Comparison of ENCODE assay signal across 8 mouse cellular contexts in the genomic region with DNA sequence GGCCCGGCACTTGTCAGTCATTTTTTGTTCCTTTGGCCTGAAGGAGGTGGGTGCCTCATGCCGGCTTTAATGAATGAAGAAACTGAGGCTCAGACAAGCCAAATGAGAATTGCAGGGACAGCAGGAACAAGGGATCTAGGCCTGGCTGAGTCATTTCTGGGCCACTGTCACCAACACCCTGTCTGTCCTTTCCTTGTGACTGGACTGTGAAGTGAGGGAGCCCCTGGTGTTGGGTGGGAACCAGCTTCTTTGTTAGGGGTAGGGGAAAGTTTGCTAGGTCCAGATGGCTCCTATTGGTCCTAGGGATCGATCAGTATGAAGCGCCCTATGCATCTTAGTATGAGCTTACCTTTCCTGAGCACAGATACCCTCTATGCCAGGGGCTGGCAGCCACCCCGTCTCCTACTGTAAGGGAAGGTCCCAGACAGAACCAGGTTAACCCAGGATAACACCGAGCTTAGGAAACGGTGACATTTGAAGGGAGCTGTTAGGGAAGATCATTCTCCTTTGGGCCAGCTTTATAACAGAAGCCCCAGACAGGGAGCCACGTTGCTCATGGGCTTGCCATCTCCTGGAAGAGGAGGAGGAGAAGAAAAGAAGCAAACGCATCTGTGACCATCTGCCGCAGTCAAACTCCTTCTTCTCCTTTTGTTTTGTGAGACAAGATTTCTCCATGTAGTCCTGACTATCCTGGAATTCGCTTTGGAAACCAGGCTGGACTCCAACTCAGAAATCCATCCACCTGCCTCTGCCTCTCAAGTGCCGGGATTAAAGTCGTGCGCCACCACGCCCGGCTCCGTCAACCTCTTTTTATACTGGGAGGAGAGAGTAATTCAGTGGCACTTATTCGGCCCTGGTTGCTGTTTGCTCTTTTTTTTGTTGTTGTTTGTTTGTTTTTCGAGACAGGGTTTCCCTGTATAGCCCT. TPM values are rescaled to one million over a fixed set of nuclear protein-coding genes. Genes with fewer than 3 reads are reported as not detected.
DNase-seq lines count a peak whose midpoint lies in the region; ATAC-seq and TF ChIP-seq lines count a peak whose summit lies in the region.

No protein-coding gene starts in this region.

- ATAC-seq in kidney, embryonic 14.5 days (ENCODE audit: low FRiP score, low TSS enrichment) = no peak
- no peak for ATAC-seq in embryonic facial prominence, embryonic 13.5 days (ENCODE audit: insufficient number of reproducible peaks, insufficient read depth, low FRiP score, low TSS enrichment, low read depth)
- no peak for ATAC-seq in hindbrain, postnatal 0 days
- no peak for ATAC-seq in midbrain, embryonic 15.5 days (replicated peaks)
- ATAC-seq in megakaryocyte progenitor cell, adult 5-6 weeks (replicated peaks; ENCODE audit: poor library complexity) = no peak

- H3K27ac ChIP-seq in kidney, embryonic 14.5 days (ENCODE audit: low read depth, low read length) = 0 out of 2 replicates have a peak overlapping the region, but pooled peaks have one; percentile 13
- H3K27ac ChIP-seq in embryonic facial prominence, embryonic 13.5 days = no peak overlapping the region
- H3K27ac ChIP-seq in hindbrain, postnatal 0 days = no peak overlapping the region
- H3K27ac ChIP-seq in midbrain, embryonic 15.5 days = peak overlapping the region; percentile 3

- 79% methylated on average over 19 of the region's 19 CpGs for WGBS in kidney, embryonic 14.5 days
- 81% methylated on average over 19 of the region's 19 CpGs for WGBS in embryonic facial prominence, embryonic 13.5 days
- 84% methylated on average over 19 of the region's 19 CpGs for WGBS in hindbrain, postnatal 0 days
- WGBS in midbrain, embryonic 15.5 days = 81% methylated on average over 19 of the region's 19 CpGs

- peak overlapping the region; percentile 29; the same call in 1 of the 2 replicates for H3K9ac ChIP-seq in kidney, embryonic 14.5 days (ENCODE audit: low read depth, low read length)
- H3K9ac ChIP-seq in embryonic facial prominence, embryonic 13.5 days = no peak overlapping the region
- no peak overlapping the region for H3K9ac ChIP-seq in hindbrain, postnatal 0 days (replicated peaks; ENCODE audit: low read length)
- H3K9ac ChIP-seq in midbrain, embryonic 15.5 days = peak overlapping the region; percentile 63

- H3K9me3 ChIP-seq in kidney, embryonic 14.5 days (ENCODE audit: control insufficient read depth, low read length) = no peaks in the 10 kb centered on the region
- H3K9me3 ChIP-seq in embryonic facial prominence, embryonic 13.5 days = no peaks in the 10 kb centered on the region
- H3K9me3 ChIP-seq in hindbrain, postnatal 0 days (ENCODE audit: low read length) = no peaks in the 10 kb centered on the region
- H3K9me3 ChIP-seq in midbrain, embryonic 15.5 days = no peaks in the 10 kb centered on the region

- peak overlapping the region; percentile 95 for H3K4me2 ChIP-seq in kidney, embryonic 14.5 days (replicated peaks; ENCODE audit: low read depth, low read length)
- peak overlapping the region; percentile 99 for H3K4me2 ChIP-seq in embryonic facial prominence, embryonic 13.5 days
- peak overlapping the region; percentile 98 for H3K4me2 ChIP-seq in hindbrain, postnatal 0 days (ENCODE audit: low read depth, low read length)
- H3K4me2 ChIP-seq in midbrain, embryonic 15.5 days = peak overlapping the region; percentile 95

- peaks cover 17% of the 10 kb centered on the region for H3K4me1 ChIP-seq in kidney, embryonic 14.5 days (ENCODE audit: control insufficient read depth, insufficient read depth, low read length)
- H3K4me1 ChIP-seq in embryonic facial prominence, embryonic 13.5 days = peaks cover 42% of the 10 kb centered on the region
- H3K4me1 ChIP-seq in hindbrain, postnatal 0 days (ENCODE audit: insufficient read depth, low read length) = peaks cover 26% of the 10 kb centered on the region
- H3K4me1 ChIP-seq in midbrain, embryonic 15.5 days = peaks cover 54% of the 10 kb centered on the region

- no peak for TF ChIP-seq CTCF in hindbrain, postnatal 0 days (IDR thresholded peaks at IDR 0.05; ENCODE audit: low read depth)

- peak overlapping the region; percentile 70 for H3K4me3 ChIP-seq in kidney, embryonic 14.5 days (ENCODE audit: low read length)
- H3K4me3 ChIP-seq in embryonic facial prominence, embryonic 13.5 days = peak overlapping the region; percentile 64
- H3K4me3 ChIP-seq in hindbrain, postnatal 0 days (ENCODE audit: low read length) = peak overlapping the region; percentile 71; the same call in 1 of the 2 replicates
- peak overlapping the region; percentile 69; the same call in 1 of the 2 replicates for H3K4me3 ChIP-seq in midbrain, embryonic 15.5 days

- peaks cover 14% of the 10 kb centered on the region for H3K27me3 ChIP-seq in kidney, embryonic 14.5 days (ENCODE audit: control insufficient read depth, insufficient read depth, low read length)
- H3K27me3 ChIP-seq in embryonic facial prominence, embryonic 13.5 days = peaks cover 54% of the 10 kb centered on the region
- H3K27me3 ChIP-seq in hindbrain, postnatal 0 days (ENCODE audit: insufficient read depth, low read length) = no peaks in the 10 kb centered on the region
- peaks cover 3% of the 10 kb centered on the region for H3K27me3 ChIP-seq in midbrain, embryonic 15.5 days (replicated peaks)

- no peak for DNase-seq in kidney, postnatal 14 days
- no peak for DNase-seq in hindbrain, postnatal 0 days (ENCODE audit: low spot score)
- DNase-seq in embryo, embryonic 11 days = no peak
- DNase-seq in frontal cortex, postnatal 14 days (ENCODE audit: low spot score in 2 of 2) = no peak

- H3K36me3 ChIP-seq in kidney, embryonic 14.5 days (ENCODE audit: control insufficient read depth, insufficient read depth, low read length) = peaks cover 2% of the 10 kb centered on the region; the same call in 1 of the 2 replicates
- H3K36me3 ChIP-seq in embryonic facial prominence, embryonic 13.5 days = peaks cover 7% of the 10 kb centered on the region; the same call in 1 of the 2 replicates
- H3K36me3 ChIP-seq in hindbrain, postnatal 0 days (ENCODE audit: insufficient read depth, low read length) = no peaks in the 10 kb centered on the region
- H3K36me3 ChIP-seq in midbrain, embryonic 15.5 days (replicated peaks) = no peaks in the 10 kb centered on the region

RNA-seq across cellular contexts. Expression of a gene that starts 1.0 kb away (rescaled TPM):
- polyA plus RNA-seq in kidney, embryonic 14.5 days (2014; fragmentation: Nextera tagmentation; extraction: Ambion mirVana) = 2.6 and 4.8 TPM in 2 replicates
- polyA plus RNA-seq in embryonic facial prominence, embryonic 13.5 days (2015; fragmentation: Nextera tagmentation; extraction: Ambion mirVana) = 1.8 and 2.4 TPM in 2 replicates
- total RNA-seq in hindbrain, postnatal 0 days (2014; rRNA removed) = 9.0 and 11.5 TPM in 2 replicates
- polyA plus RNA-seq in hindbrain, postnatal 0 days (2015; fragmentation: Nextera tagmentation; extraction: Ambion mirVana) = 1.8 and 1.9 TPM in 2 replicates
- polyA plus RNA-seq in midbrain, embryonic 15.5 days (2015; fragmentation: Nextera tagmentation; extraction: Ambion mirVana) = 5.5 and 6.4 TPM in 2 replicates
- total RNA-seq in megakaryocyte progenitor cell, adult 5-6 weeks (2015) = 20.1 and 24.1 TPM in 2 replicates
- 10.3 and 19.3 TPM in 2 replicates for total RNA-seq in megakaryocyte progenitor cell, adult 5-6 weeks (2017)

RNA-seq across cellular contexts. Expression of a gene that starts 1.3 kb away (rescaled TPM):
- 160 and 193 TPM in 2 replicates for polyA plus RNA-seq in kidney, embryonic 14.5 days (2014; fragmentation: Nextera tagmentation; extraction: Ambion mirVana)
- 101 and 123 TPM in 2 replicates for polyA plus RNA-seq in embryonic facial prominence, embryonic 13.5 days (2015; fragmentation: Nextera tagmentation; extraction: Ambion mirVana)
- 15.0 and 17.0 TPM in 2 replicates for total RNA-seq in hindbrain, postnatal 0 days (2014; rRNA removed)
- 108 and 113 TPM in 2 replicates for polyA plus RNA-seq in hindbrain, postnatal 0 days (2015; fragmentation: Nextera tagmentation; extraction: Ambion mirVana)
- 110 and 115 TPM in 2 replicates for polyA plus RNA-seq in midbrain, embryonic 15.5 days (2015; fragmentation: Nextera tagmentation; extraction: Ambion mirVana)
- total RNA-seq in megakaryocyte progenitor cell, adult 5-6 weeks (2015) = 98.7 and 112 TPM in 2 replicates
- total RNA-seq in megakaryocyte progenitor cell, adult 5-6 weeks (2017) = 75.3 and 92.6 TPM in 2 replicates

RNA-seq across cellular contexts. Expression of a gene that starts 30.7 kb away (rescaled TPM):
- polyA plus RNA-seq in kidney, embryonic 14.5 days (2014; fragmentation: Nextera tagmentation; extraction: Ambion mirVana) = 23.6 and 64.4 TPM in 2 replicates
- polyA plus RNA-seq in embryonic facial prominence, embryonic 13.5 days (2015; fragmentation: Nextera tagmentation; extraction: Ambion mirVana) = 77.5 and 77.8 TPM in 2 replicates
- total RNA-seq in hindbrain, postnatal 0 days (2014; rRNA removed) = 23.1 and 30.6 TPM in 2 replicates
- 18.7 and 19.3 TPM in 2 replicates for polyA plus RNA-seq in hindbrain, postnatal 0 days (2015; fragmentation: Nextera tagmentation; extraction: Ambion mirVana)
- 30.1 and 35.4 TPM in 2 replicates for polyA plus RNA-seq in midbrain, embryonic 15.5 days (2015; fragmentation: Nextera tagmentation; extraction: Ambion mirVana)
- 2.0 and 4.3 TPM in 2 replicates for total RNA-seq in megakaryocyte progenitor cell, adult 5-6 weeks (2015)
- total RNA-seq in megakaryocyte progenitor cell, adult 5-6 weeks (2017) = 1.9 and 2.2 TPM in 2 replicates

Comparison
In these comparisons a context has a peak if more than half of its experiments do, and no peak if none do; other contexts are left out.
1. H3K27ac ChIP-seq: peak in kidney, embryonic 14.5 days (single experiment) and midbrain, embryonic 15.5 days (single experiment); none in embryonic facial prominence, embryonic 13.5 days (single experiment) and hindbrain, postnatal 0 days (single experiment).
2. H3K9ac ChIP-seq: peak in kidney, embryonic 14.5 days (single experiment) and midbrain, embryonic 15.5 days (single experiment); none in embryonic facial prominence, embryonic 13.5 days (single experiment) and hindbrain, postnatal 0 days (single experiment).
3. Peak in every context shown above with its lines, with median percentiles within 50 percentile points of each other: H3K4me2 ChIP-seq and H3K4me3 ChIP-seq.